Mouse (Mus musculus): ENCODE measurements around the gene Gm10717.
"Not testable (repeated sequence)": the region's sequence is repeated elsewhere in the genome, so short reads cannot be mapped to it uniquely, and the experiment has no call there.

The Gm10717 gene

DNA sequence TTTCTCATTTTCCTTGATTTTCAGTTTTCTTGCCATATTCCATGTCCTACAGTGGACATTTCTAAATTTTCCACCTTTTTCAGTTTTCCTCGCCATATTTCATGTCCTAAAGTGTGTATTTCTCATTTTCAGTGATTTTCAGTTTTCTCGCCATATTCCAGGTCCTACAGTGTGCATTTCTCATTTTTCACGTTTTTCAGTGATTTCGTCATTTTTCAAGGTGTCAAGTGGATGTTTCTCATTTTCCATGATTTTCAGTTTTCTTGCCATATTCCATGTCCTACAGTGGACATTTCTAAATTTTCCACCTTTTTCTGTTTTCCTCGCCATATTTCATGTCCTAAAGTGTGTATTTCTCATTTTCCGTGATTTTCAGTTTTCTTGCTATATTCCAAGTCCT, 436 bp downstream of the Gm10717 start:
- in situ Hi-C loops (cut with MboI, MseI): not testable (repeated sequence)

DNA sequence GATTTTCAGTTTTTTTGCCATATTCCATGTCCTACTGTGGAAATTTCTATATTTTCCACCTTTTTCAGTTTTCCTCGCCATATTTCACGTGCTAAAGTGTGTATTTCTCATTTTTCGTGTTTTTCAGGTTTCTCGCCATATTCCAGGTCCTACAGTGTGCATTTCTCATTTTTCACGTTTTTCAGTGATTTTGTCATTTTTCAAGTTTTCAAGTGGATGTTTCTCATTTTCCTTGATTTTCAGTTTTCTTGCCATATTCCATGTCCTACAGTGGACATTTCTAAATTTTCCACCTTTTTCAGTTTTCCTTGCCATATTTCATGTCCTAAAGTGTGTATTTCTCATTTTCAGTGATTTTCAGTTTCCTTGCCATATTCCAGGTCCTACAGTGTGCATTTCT, 919 bp downstream of the Gm10717 start:
- in situ Hi-C loops (cut with MboI, MseI): not testable (repeated sequence)

DNA sequence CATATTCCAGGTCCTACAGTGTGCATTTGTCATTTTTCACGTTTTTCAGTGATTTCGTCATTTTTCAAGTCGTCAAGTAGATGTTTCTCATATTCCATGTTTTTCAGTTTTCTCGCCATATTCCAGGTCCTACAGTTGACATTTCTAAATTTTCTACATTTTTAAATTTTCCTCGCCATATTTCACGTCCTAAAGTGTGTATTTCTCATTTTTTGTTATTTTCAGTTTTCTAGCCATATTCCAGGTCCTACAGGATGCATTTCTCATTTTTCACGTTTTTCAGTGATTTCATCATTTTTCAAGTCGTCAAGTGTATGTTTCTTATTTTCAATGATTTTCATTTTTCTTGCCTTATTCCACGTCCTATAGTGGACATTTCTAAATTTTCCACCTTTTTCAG, 1.5 kb downstream of the Gm10717 start:
- in situ Hi-C loops (cut with MboI, MseI): not testable (repeated sequence)

DNA sequence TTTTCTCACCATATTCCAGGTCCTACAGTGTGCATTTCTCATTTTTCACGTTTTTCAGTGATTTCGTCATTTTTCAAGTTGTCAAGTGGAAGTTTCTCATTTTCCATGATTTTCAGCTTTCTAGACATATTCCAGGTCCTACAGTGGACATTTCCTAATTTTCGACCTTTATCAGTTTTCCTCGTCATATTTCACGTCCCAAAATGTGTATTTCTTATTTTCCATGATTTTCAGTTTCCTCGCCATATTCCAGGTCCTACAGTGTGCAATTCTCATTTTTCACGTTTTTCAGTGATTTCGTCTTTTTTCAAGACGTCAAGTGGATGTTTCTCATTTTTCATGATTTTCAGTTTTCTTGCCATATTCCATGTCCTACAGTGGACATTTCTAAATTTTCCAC, 2.0 kb downstream of the Gm10717 start:
- in situ Hi-C loops (cut with MboI, MseI): not testable (repeated sequence)

DNA sequence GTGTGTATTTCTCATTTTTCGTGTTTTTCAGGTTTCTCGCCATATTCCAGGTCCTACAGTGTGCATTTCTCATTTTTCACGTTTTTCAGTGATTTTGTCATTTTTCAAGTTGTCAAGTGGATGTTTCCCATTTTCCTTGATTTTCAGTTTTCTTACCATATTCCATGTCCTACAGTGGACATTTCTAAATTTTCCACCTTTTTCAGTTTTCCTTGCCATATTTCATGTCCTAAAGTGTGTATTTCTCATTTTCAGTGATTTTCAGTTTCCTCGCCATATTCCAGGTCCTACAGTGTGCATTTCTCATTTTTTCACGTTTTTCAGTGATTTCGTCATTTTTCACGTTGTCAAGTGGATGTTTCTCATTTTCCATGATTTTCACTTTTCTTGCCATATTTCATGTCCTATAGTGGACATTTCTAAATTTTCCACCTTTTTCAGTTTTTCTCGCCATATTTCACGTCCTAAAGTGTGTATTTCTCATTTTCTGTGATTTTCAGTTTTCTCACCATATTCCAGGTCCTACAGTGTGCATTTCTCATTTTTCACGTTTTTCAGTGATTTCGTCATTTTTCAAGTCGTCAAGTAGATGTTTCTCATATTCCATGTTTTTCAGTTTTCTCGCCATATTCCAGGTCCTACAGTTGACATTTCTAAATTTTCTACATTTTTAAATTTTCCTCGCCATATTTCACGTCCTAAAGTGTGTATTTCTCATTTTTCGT, 4.2 kb downstream of the Gm10717 start:
- in situ Hi-C loops (cut with MboI, MseI): not testable (repeated sequence)

DNA sequence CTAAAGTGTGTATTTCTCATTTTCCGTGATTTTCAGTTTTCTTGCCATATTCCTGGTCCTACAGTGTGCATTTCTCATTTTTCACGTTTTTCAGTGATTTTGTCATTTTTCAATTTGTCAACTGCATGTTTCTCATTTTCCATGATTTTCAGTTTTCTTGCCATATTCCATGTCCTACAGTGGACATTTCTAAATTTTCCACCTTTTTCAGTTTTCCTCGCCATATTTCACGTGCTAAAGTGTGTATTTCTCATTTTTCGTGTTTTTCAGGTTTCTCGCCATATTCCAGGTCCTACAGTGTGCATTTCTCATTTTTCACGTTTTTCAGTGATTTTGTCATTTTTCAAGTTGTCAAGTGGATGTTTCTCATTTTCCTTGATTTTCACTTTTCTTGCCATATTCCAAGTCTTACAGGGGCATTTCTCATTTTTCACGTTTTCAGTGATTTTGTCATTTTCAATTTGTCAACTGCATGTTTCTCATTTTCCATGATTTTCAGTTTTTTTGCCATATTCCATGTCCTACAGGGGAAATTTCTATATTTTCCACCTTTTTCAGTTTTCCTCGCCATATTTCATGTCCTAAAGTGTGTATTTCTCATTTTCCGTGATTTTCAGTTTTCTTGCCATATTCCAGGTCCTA, 5.6 kb downstream of the Gm10717 start:
- in situ Hi-C loops (cut with MboI, MseI): not testable (repeated sequence)

DNA sequence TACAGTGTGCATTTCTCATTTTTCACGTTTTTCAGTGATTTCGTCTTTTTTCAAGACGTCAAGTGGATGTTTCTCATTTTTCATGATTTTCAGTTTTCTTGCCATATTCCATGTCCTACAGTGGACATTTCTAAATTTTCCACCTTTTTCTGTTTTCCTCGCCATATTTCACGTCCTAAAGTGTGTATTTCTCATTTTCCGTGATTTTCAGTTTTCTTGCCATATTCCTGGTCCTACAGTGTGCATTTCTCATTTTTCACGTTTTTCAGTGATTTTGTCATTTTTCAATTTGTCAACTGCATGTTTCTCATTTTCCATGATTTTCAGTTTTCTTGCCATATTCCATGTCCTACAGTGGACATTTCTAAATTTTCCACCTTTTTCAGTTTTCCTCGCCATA, 9.1 kb downstream of the Gm10717 start, which contains the start of gene Gm17535:
Gm17535 (plus strand) TSS at position 301 of the 400 bp plus-strand sequence.
- in situ Hi-C loops (cut with MboI, MseI): not testable (repeated sequence)

DNA sequence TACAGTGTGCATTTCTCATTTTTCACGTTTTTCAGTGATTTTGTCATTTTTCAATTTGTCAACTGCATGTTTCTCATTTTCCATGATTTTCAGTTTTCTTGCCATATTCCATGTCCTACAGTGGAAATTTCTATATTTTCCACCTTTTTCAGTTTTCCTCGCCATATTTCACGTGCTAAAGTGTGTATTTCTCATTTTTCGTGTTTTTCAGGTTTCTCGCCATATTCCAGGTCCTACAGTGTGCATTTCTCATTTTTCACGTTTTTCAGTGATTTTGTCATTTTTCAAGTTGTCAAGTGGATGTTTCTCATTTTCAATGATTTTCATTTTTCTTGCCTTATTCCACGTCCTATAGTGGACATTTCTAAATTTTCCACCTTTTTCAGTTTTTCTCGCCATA, 11.4 kb downstream of the Gm10717 start, which contains the start of gene Gm10715:
Gm10715 (plus strand) TSS at position 301 of the 400 bp plus-strand sequence.
- in situ Hi-C loops (cut with MboI, MseI): not testable (repeated sequence)

DNA sequence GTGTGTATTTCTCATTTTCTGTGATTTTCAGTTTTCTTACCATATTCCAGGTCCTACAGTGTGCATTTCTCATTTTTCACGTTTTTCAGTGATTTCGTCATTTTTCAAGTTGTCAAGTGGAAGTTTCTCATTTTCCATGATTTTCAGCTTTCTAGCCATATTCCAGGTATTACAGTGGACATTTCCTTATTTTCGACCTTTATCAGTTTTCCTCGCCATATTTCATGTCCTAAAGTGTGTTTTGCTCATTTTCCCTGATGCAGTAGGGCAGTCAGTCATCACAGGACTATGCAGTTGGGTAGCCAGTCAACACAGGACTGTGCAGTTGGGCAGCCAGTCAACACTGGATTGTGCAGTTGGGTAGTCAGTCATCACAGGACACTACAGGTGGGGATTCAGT, 12.9 kb downstream of the Gm10717 start:
- in situ Hi-C loops (cut with MboI, MseI): not testable (repeated sequence)

Data from T-helper 1 cell (primary cell).